Mouse (Mus musculus): ENCODE measurements around the gene Gm45711. TPM values are rescaled to one million over a fixed set of nuclear protein-coding genes. Genes with fewer than 3 reads are reported as not detected.

Gm45711 gene
- polyA plus RNA-seq, 1 experiment from 2014 or later: not detected

DNA sequence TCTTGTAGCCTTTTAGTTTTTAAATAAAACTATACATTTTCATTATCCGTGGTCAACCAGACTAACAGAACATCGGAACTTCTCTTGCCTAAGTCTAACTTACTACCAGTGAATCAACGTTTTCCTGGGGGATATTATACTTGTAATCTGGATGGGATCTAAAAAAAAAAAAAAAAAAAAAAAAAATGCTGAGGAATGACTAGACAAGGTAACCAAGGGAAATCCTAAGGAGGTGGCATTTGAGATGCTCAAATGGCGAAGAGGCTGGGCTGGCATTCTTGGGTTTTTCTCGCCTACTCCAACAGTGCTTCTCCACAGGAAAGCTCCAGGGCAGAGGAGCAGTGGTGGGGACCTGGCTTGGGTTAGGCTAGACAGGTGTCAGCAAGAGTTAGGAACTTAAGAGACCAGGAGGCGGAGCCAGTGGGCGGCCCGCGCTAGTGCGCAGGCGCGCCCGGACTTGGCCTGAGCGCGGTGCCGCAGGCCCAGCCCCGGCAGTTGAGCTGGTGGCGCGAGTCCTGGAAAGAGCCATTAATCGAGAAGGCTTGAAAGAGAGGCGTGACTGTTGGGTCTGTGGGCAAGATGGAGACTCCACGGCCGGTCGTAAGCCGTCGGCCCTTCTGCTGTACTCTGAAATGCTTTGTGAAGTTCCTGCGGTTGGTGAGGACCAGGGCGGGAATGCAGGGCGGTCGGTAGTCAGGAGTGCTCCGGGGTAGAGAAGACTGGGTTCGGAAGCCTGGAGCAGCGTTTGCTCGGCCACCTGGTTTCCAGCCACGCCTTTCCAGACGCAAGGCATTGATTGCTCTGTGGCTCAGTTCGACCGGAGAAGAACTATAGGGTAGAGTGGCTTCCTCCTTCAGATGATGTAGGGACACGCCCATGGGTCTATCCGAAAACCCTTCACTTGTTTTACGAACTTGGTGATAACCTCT, 59.2 kb downstream of the Gm45711 start, which contains the start of gene Cklf:
Cklf (plus strand) TSS at position 423 of the 929 bp plus-strand sequence.
- peak within 1 kb of the TSS; percentile 74 for H3K4me2 ChIP-seq (replicated peaks)
- WGBS: 4% methylated on average over 41 of the region's 41 CpGs
- no peaks in the 10 kb centered on the region for H3K36me3 ChIP-seq
- no peaks in the 10 kb centered on the region for H3K9me3 ChIP-seq
- peak within 1 kb of the TSS; percentile 68 for H3K4me3 ChIP-seq
- ATAC-seq (ENCODE audit: low FRiP score, low read depth): peak; percentile 89
- H3K4me1 ChIP-seq: peaks cover 22% of the 10 kb centered on the region
- peak within 1 kb of the TSS; percentile 69 for H3K9ac ChIP-seq (replicated peaks)
- H3K27ac ChIP-seq (replicated peaks): peak within 1 kb of the TSS; percentile 68
- no peaks in the 10 kb centered on the region for H3K27me3 ChIP-seq

DNA sequence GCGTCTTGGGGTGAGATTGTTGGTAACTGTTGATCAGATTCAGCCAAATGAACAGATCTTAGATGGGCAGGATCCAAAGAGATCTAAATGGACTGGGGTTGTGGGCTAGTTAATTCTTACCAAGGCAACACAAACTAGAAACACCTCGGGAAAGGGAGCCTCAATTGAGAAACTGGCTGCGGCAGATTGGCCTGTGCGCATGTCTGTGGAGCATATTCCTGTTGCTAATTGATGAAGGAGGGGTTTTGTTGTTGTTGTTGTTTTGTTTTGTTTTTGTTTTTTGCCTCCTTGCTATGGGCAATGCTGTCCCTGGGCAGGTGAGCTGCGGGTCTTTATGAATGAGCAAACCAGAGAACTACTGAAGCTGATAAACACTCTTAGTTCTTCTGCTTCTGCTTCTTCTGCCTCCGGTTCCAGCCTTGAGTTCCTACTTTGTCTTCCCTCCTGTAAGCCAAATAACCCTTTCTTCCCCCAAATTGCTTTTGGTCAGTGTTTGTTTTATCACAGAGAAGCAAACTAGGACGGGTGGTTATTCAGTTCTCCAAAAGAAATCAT, 60.4 kb downstream of the Gm45711 start:
- Histone ChIP-seq H3K36me3 (0 out of 2 replicates have a peak, but pooled peaks cover 6% of the 10 kb centered on the region), H3K4me2 (replicated peaks) (no peak overlapping the region), H3K9me3 (no peaks in the 10 kb centered on the region), H3K4me3 (no peak overlapping the region), H3K27ac (replicated peaks) (no peak overlapping the region), H3K27me3 (no peaks in the 10 kb centered on the region), H3K4me1 (peaks cover 22% of the 10 kb centered on the region), H3K9ac (replicated peaks) (no peak overlapping the region)
- no peak for ATAC-seq (ENCODE audit: low FRiP score, low read depth)
- 87% methylated on average over 7 of the region's 7 CpGs for WGBS

DNA sequence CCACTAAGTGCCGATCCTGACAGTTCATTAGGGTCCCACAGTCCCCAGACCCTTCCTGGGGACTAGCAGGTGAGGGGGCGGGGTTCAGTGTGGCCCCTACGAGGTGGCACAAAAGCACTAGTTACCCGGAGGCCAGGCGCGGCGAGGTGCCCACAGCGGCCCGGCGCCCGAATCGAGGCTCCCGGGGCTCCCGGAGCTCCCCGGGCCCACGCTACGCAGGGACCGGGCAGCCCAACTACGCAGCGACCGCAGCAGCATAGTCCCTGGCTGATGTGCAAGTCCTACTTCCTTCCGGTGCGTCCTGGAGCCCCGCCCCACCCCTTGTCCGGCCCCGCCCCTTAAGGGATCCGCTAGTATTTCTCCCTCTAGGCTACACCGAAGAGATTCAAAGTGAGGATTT, 61.6 kb downstream of the Gm45711 start, which contains the start of gene Tk2:
Tk2 (minus strand) TSS at position 283 of the 400 bp plus-strand sequence.
- WGBS: under 1% methylated on average over 26 of the region's 28 CpGs
- Histone ChIP-seq H3K4me3 (peak within 1 kb of the TSS; percentile 74), H3K9me3 (no peaks in the 10 kb centered on the region), H3K4me1 (peaks cover 22% of the 10 kb centered on the region), H3K4me2 (replicated peaks) (peak within 1 kb of the TSS; percentile 65), H3K36me3 (peaks cover 14% of the 10 kb centered on the region; the same call in 1 of the 2 replicates), H3K27me3 (no peaks in the 10 kb centered on the region), H3K9ac (replicated peaks) (peak within 1 kb of the TSS; percentile 82), H3K27ac (replicated peaks) (no peak within 1 kb of the TSS)
- peak; percentile 89 for ATAC-seq (ENCODE audit: low FRiP score, low read depth)

DNA sequence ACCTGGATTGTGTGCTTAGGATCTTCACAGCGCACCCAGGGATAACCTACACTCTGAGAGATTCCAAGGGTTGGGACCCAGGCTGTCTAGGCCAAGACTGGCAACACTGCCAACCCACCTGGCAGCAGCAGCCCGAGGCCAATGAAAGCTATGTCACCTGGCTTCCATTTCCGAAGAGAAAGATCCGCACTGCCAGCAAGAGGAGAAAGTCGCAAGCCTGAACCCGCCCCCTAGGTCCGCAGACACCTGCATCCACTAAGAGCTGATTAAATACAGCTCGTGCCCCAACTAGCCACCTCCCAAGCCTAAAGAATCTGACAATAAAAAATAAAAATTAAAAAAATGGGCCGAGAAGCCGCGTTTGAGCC, 62.0 kb downstream of the Gm45711 start:
- Histone ChIP-seq H3K4me1 (peaks cover 22% of the 10 kb centered on the region), H3K36me3 (peaks cover 18% of the 10 kb centered on the region; the same call in 1 of the 2 replicates), H3K27me3 (no peaks in the 10 kb centered on the region), H3K9me3 (no peaks in the 10 kb centered on the region), H3K4me2 (replicated peaks) (peak overlapping the region; percentile 65), H3K9ac (replicated peaks) (peak overlapping the region; percentile 82), H3K27ac (replicated peaks) (no peak overlapping the region), H3K4me3 (peak overlapping the region; percentile 74)
- ATAC-seq (ENCODE audit: low FRiP score, low read depth): peak; percentile 5; the same call in 1 of the 2 replicates
- 5% methylated on average over 11 of the region's 11 CpGs for WGBS

DNA sequence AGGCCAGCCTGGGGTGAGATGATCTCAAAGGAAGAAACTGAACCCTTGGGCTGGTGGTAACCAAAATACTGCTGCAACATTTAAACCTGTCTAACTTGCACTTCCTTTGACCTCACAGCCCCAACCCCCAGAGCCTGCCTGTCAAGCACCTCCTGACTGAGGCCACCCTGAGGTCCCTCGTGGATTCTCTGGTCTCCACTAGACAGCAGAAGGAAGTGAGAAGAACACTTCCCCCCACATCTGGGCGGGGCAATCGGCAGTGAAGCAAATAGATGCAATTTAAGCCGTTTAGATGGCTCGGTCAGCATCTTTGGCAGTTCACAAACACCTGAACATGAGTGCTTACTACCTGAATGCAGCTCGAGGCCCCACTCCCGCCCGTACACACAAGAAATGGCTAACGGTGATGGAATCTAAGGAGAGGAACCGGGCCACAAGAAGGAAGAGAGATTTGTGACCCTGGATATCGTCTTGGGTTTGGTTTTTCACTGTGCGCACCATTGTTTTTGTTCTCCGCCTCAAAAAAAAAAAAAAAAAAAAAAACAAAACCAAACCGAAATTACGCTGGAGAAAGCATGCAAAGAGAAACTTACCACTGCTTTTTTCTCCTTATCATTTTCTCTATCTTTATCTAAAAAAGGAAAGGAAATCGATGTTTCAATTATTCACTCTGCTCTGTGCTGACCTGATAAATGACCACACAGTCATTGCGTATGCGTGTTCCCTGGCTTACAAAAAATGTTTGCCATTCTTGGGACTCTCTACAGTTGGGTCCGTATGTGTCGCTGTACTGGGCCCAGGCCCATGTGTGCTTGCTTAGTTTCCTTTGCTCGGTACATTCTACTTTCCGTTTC, 62.6 kb downstream of the Gm45711 start:
- Histone ChIP-seq H3K27ac (replicated peaks) (no peak overlapping the region), H3K9ac (replicated peaks) (peak overlapping the region; percentile 82), H3K4me1 (peaks cover 22% of the 10 kb centered on the region), H3K36me3 (peaks cover 24% of the 10 kb centered on the region), H3K27me3 (no peaks in the 10 kb centered on the region), H3K9me3 (no peaks in the 10 kb centered on the region), H3K4me2 (replicated peaks) (peak overlapping the region; percentile 65), H3K4me3 (peak overlapping the region; percentile 74)
- ATAC-seq (ENCODE audit: low FRiP score, low read depth): no peak
- WGBS: 77% methylated on average over 22 of the region's 22 CpGs

DNA sequence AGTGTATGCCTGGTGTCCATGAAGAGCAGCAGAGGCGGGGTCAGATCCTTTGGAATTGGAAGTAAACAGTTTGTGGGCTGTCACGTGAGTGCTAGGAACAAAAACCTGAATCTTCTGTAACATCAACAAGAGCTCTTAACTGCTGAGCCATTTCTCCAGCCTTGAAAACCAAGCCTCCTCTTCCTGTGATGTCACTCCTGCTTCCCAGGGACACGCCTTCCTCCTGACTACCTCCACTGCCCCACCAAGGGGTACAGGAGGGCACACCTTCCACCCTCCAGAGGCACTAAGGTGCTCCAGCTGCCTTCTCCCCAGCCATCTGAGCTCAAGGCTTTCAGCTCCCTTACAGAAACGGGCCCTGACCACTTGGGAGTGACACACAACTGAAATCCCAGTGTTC, 63.3 kb downstream of the Gm45711 start:
- no peak overlapping the region for H3K9ac ChIP-seq (replicated peaks)
- H3K27ac ChIP-seq (replicated peaks): no peak overlapping the region
- no peak overlapping the region for H3K4me3 ChIP-seq
- no peak overlapping the region for H3K4me2 ChIP-seq (replicated peaks)
- no peak for ATAC-seq (ENCODE audit: low FRiP score, low read depth)
- WGBS: 88% methylated on average over 4 of the region's 4 CpGs
- peaks cover 18% of the 10 kb centered on the region for H3K4me1 ChIP-seq
- no peaks in the 10 kb centered on the region for H3K27me3 ChIP-seq
- peaks cover 30% of the 10 kb centered on the region for H3K36me3 ChIP-seq
- no peaks in the 10 kb centered on the region for H3K9me3 ChIP-seq

DNA sequence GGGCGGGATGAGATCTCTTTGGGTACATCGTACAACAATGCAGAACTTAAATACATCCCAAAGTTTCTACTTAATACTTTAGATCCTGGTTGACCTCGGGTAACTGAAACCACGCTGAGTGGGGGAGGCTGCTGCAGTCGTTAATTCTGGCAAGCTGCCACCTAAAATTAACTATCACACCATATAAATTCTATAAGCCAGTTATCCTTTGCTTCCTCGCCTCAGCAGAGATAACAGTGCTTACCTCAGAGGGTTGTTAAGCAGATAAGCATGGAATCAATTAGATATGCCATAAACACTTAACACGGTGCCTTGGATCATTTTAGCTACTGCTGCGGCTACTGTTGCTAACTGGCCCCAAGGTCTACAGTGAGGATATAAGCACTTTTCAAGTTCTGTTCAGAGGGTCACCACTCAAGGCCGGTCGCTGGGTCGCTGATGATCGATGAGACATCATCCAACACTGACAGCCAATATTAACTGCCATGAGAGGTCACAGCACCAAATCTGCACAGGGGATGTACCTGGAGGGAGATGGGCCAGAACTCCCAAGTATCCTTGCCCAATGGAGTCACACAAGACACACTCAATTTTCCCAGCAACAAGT, 67.7 kb downstream of the Gm45711 start:
- H3K4me3 ChIP-seq: no peak overlapping the region
- H3K36me3 ChIP-seq: peaks cover 75% of the 10 kb centered on the region
- no peaks in the 10 kb centered on the region for H3K9me3 ChIP-seq
- peaks cover 7% of the 10 kb centered on the region; the same call in 1 of the 2 replicates for H3K4me1 ChIP-seq
- H3K27me3 ChIP-seq: no peaks in the 10 kb centered on the region
- H3K9ac ChIP-seq (replicated peaks): no peak overlapping the region
- no peak overlapping the region for H3K27ac ChIP-seq (replicated peaks)
- ATAC-seq (ENCODE audit: low FRiP score, low read depth): no peak
- 88% methylated on average over 12 of the region's 12 CpGs for WGBS
- H3K4me2 ChIP-seq (replicated peaks): no peak overlapping the region

DNA sequence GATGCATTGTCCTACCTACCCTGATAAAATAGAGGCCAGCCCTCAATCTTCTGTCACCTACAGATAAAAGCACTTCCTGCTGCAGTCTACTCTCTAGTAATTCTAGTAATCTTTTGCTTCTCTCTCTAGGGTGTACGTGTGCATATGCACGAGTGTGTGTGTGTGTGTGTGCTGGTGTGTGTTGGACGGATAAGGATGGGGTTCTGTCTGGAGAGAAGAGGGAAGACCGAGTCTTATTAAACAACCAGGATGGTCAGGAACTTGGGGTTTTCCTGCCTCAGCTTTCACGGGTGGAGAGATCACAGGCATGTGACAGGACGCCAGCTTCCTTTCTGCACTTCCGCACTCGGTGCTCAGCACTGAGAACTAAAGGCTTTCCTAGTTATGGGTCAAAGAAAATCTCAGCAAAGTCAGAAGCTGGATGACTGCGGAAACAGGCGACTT, 70.4 kb downstream of the Gm45711 start:
- peaks cover 96% of the 10 kb centered on the region for H3K36me3 ChIP-seq
- no peak overlapping the region for H3K9ac ChIP-seq (replicated peaks)
- no peaks in the 10 kb centered on the region for H3K9me3 ChIP-seq
- no peak for ATAC-seq (ENCODE audit: low FRiP score, low read depth)
- H3K4me3 ChIP-seq: no peak overlapping the region
- no peak overlapping the region for H3K4me2 ChIP-seq (replicated peaks)
- no peaks in the 10 kb centered on the region for H3K4me1 ChIP-seq
- no peak overlapping the region for H3K27ac ChIP-seq (replicated peaks)
- no peaks in the 10 kb centered on the region for H3K27me3 ChIP-seq
- WGBS: 83% methylated on average over 10 of the region's 10 CpGs

DNA sequence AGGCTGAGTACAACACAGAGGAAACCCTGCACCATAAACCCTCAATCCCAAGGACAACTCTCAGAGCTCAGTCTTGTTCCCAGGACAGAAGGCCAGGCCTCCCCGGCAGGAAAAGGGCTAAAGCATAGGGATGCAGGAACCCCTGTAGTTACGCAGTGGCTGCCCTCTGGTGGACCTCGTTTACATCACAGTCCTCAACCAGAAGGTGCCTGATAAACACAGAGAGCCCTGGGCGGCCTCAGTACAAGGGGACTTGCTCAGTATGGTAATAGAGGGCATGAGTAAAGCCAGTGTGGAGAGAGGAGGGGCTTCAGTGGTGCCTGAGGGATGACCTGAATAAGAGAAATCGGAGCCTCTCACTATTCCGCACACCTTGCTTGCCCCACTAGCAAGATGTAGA, 75.3 kb downstream of the Gm45711 start:
- 0 out of 2 replicates have a peak, but pooled peaks have one; percentile 44 for ATAC-seq (ENCODE audit: low FRiP score, low read depth)
- Histone ChIP-seq H3K4me2 (replicated peaks) (no peak overlapping the region), H3K4me1 (no peaks in the 10 kb centered on the region), H3K9ac (replicated peaks) (no peak overlapping the region), H3K27me3 (no peaks in the 10 kb centered on the region), H3K4me3 (no peak overlapping the region), H3K9me3 (no peaks in the 10 kb centered on the region), H3K27ac (replicated peaks) (no peak overlapping the region), H3K36me3 (peaks cover 99% of the 10 kb centered on the region)
- WGBS: 49% methylated on average over 6 of the region's 6 CpGs

DNA sequence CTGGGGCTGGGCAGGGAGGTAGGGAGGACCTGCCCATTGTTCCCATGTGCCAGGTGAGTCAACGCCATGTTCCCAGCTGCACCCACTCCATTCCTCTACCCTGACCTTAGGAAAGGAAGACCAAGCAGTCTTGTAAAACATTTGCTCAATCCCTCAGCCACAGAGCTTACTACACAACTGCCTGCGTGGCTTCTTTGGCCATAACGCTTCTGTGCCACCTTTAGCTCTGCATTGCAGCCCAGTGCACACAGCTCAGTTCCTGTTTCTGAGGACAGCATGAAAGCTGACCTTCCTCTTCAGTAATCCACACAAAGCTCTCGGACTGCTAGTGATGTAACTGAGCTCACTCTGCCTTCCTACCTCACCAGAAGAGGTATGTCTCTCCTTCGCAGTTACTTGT, 77.0 kb downstream of the Gm45711 start:
- Histone ChIP-seq H3K9me3 (no peaks in the 10 kb centered on the region), H3K27ac (replicated peaks) (no peak overlapping the region), H3K36me3 (peaks cover 98% of the 10 kb centered on the region), H3K4me2 (replicated peaks) (no peak overlapping the region), H3K9ac (replicated peaks) (no peak overlapping the region), H3K4me3 (no peak overlapping the region), H3K27me3 (no peaks in the 10 kb centered on the region), H3K4me1 (no peaks in the 10 kb centered on the region)
- ATAC-seq (ENCODE audit: low FRiP score, low read depth): no peak
- WGBS: 93% methylated on average over 5 of the region's 5 CpGs

DNA sequence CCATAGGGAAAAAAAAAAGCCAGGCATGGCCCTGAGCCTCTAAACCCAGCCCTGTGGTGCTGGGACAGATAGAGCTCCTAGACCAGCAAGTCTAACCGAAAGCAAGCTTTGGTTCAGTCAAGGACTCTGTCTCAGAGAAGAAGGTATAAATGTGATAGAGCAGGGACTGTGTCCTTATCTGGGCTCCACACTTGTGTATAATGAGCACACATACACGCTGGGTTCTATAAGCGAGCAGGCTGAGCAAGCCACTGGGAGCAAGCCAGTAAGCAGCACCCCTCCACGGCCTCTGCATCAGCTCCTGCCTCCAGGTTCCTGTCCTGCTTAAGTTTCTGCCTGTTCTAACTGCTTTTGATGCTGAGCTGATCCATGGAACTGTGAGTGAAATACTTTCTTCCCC, 77.8 kb downstream of the Gm45711 start:
- Histone ChIP-seq H3K36me3 (peaks cover 98% of the 10 kb centered on the region), H3K27me3 (no peaks in the 10 kb centered on the region), H3K4me2 (replicated peaks) (no peak overlapping the region), H3K27ac (replicated peaks) (no peak overlapping the region), H3K4me3 (no peak overlapping the region), H3K4me1 (no peaks in the 10 kb centered on the region), H3K9ac (replicated peaks) (no peak overlapping the region), H3K9me3 (no peaks in the 10 kb centered on the region)
- 90% methylated on average over 4 of the region's 4 CpGs for WGBS
- no peak for ATAC-seq (ENCODE audit: low FRiP score, low read depth)
